Mouse (Mus musculus) testis, adult 2 months (tissue): ENCODE results near the gene Myo1e.

ENCODE experiments used
- CTCF ChIP-seq: fragments of 200-500 bp; IDR thresholded peaks from 2 replicates; pipeline ENCODE4 v1.5.1; 2012; ENCODE audit warnings: low read depth, mild to moderate bottlenecking, inconsistent platforms, low read length, moderate library complexity; ENCODE audit not compliant: control insufficient read depth, insufficient read depth, insufficient replicate concordance
- POLR2A ChIP-seq: fragments of 200-500 bp; IDR thresholded peaks from 2 replicates; pipeline ENCODE4 v1.6.1; 2012; ENCODE audit warnings: low read depth, mild to moderate bottlenecking, inconsistent platforms, low read length, moderate library complexity; ENCODE audit not compliant: control insufficient read depth

- TF ChIP-seq POLR2A (no peak), CTCF (no peak)
Measured at GRCm38 (mm10) chr9:70203267-70204076, 3.7 kb upstream of the Myo1e start.
